Mouse (Mus musculus) Patski (cell line): Measurements from ENCODE around the gene Zdhhc14. TPM values are rescaled to one million over a fixed set of nuclear protein-coding genes. Genes with fewer than 3 reads are reported as not detected.
A peak's percentile ranks its signal among the peaks of the same experiment; 100 is the strongest.

Source experiments
- ATAC-seq: fragments of 100-300 bp; one replicate; pipeline ENCODE4 v1.8.0; 2021
- CTCF ChIA-PET: fragments of 350-600 bp; sonication (Branson Sonifier 250); formaldehyde crosslinking; loops from one replicate; lab custom pipeline; 2022; ENCODE audit warnings: inconsistent platforms; lab: Charles Lee
- POLR2A ChIA-PET: fragments of 350-600 bp; sonication (Branson Sonifier 250); formaldehyde crosslinking; loops from one replicate; lab custom pipeline; 2022; ENCODE audit warnings: antibody characterized with exemption, inconsistent platforms; lab: Charles Lee
- DNase-seq: peaks from one replicate; pipeline ENCODE4 v3.0.0-alpha.2; 2011; ENCODE audit warnings: low read depth, low spot score
- H3K27me3 ChIP-seq: fragments of 371-371 bp; one replicate; pipeline ENCODE4 v1.5.1; 2021
- CTCF ChIP-seq: fragments of 100-300 bp; IDR thresholded peaks from one replicate; pipeline ENCODE4 v1.5.1; 2021
- in situ Hi-C: fragments of 300-500 bp; cut with MboI; formaldehyde crosslinking; loops from 3 replicates; pipeline ENCODE4 v1.11.1; 2018; ENCODE audit warnings: low pct_unique_long_range_greater_than_20kb, mixed read lengths
- polyA plus RNA-seq: library from polyadenylated mRNA; unstranded; gene quantifications from one replicate; pipeline ENCODE4 v1.2.3, GENCODE M21; 2021

Zdhhc14 gene
- polyA plus RNA-seq, 1 experiment from 2014 or later = 2.4 TPM

DNA sequence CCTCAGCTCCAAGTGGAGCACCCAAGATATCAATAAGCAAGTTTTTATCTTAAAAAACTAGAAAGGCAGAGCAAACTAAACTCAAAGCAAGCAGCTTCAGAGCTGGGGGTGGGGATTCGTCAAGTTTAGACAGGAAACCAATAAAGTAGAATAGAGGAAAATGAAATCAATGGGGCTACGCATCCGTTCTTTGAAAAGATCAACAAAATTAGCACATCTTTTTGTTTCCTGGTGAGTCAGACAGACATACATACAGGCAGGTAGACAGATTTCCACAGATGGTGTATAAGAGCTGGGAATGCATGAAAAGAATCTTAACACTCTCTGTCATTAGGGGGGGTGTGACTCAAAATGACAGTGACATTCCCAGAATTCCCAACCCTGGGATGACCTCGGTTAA lies 159.2 kb downstream of the Zdhhc14 start:
- no peak for TF ChIP-seq CTCF
- in situ Hi-C loops = no loop called here
- H3K27me3 ChIP-seq = no peaks in the 10 kb centered on the region
- no peak for DNase-seq
- ChIA-PET CTCF (no interaction called here), POLR2A (no interaction called here)
- no peak for ATAC-seq

DNA sequence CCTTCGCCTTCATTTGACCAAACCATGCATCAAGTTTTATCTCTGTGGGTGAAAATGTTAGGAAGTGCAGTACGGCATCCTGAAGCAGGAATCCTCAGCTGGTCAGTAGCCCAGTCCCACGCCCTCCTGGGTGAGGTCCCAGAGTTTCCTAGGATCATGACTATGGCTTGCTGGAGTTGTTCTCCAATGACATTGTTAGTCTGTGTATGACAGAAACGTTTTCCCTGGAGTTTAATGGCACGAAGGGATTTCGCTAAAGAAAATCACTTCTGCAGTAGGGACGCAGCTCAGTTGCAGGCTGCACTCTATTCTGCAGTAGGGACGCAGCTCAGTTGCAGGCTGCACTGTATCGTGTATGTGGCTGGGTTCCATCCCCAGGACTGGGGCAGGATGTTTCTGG lies 161.6 kb downstream of the Zdhhc14 start:
- in situ Hi-C loops = no loop called here
- TF ChIP-seq CTCF = no peak
- no peaks in the 10 kb centered on the region for H3K27me3 ChIP-seq
- CTCF ChIA-PET = no interaction called here
- POLR2A ChIA-PET = no interaction called here
- no peak for DNase-seq
- no peak for ATAC-seq

DNA sequence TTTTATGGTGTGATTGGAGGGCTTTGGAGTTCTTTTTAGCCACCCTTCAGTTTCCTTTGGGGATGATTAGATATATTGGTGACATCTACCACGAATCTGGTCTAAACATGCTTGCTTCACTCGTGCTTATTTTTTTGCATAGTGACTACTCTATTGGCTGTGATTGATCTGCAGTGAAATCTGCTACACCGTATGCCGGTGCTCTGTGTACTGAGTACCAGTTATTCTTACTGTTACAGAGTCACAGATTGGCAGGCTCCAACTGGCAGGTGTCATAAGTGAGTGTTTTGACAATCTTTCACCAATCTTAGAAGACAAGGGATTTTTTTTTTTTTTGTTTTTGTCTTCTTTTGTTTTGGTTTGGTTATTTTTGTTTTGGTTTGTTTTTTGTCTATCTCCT lies 163.2 kb downstream of the Zdhhc14 start:
- POLR2A ChIA-PET = no interaction called here
- DNase-seq (no peak), ATAC-seq (no peak)
- CTCF ChIA-PET = no interaction called here
- no peak for TF ChIP-seq CTCF
- no peaks in the 10 kb centered on the region for H3K27me3 ChIP-seq
- in situ Hi-C loops = no loop called here

DNA sequence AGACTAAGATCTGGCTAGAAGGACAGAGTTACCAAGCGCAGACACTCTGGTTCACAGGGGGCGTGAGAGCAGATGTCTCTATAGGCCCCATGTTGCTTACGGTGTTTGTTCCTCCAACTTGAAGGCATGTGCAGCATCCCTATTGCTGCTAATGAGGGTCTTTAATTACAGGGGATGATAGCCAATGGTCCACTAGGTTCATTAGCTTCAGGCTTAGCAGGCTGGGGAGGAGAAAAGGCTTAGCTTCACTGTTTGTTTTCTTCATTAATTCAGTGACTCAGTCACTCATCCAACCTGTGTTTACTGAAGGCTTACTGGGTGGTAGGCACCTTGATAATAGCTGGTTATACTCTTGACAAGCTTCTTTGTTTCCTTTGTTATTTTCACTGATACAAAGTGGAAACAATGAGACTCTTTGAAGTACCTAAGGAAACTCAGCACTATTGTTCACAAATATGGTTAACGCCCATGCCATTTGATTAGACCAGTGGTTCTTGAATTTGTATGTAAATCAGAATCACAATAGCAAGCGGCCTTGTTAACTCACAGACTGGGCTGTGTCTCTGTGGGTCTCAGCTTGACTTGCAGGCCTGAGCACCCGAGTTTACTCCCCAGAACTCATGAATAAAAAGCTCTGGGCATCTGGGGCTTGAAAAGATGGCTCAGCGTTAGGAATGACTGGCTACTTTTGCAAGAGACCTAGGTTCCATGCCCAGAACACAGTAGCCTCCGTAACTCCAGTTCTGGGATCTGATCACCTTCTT lies 168.1 kb downstream of the Zdhhc14 start:
- in situ Hi-C loops = no loop called here
- ChIA-PET POLR2A (no interaction called here), CTCF (no interaction called here)
- no peak for TF ChIP-seq CTCF
- no peaks in the 10 kb centered on the region for H3K27me3 ChIP-seq
- DNase-seq (no peak), ATAC-seq (no peak)

DNA sequence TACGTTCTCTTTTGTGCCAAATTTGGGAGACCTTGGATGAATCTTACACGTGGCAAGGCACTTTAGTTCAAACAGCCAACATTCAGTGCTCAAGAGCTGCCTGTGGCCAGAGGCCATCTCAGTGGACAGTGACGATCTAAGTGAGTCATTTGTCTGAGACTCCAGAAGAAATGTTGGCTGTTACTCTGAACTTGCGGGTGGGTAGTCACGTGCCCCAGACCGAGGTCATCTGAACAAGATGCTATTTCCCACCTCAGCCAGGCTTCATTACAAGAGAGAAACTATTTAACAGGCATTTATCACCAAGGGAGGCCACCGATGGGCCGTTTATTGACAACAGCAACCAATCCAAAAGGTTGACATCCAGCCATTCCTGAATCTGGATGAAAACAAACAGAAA lies 174.3 kb downstream of the Zdhhc14 start:
- POLR2A ChIA-PET = no interaction called here

DNA sequence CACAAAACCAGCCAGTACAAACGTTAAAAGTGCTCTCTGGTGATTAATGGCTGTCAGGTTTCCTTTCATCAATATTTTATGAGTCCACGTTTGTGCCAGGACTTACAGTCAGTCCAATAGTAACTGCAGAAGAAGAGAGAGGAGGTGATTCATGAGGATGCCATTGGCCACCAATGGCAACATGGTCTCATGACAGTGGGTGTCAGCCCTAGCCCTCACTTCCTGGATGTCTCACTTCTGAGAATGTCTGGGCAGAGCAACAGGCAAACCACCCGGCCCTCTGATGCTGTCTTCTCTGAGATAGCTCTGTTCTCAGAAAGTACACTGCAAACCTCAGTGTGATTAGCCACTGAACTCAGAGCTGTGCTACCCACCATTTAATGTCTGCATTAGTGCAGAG lies 176.1 kb downstream of the Zdhhc14 start:
- in situ Hi-C loops = no loop called here
- CTCF ChIA-PET = no interaction called here
- POLR2A ChIA-PET = interaction anchor here (0.5 kb wide), 1 partner anchor 663 kb away, joined by 3 read pairs; no protein-coding TSS in a partner anchor
- H3K27me3 ChIP-seq = no peaks in the 10 kb centered on the region
- DNase-seq (no peak), ATAC-seq (no peak)
- no peak for TF ChIP-seq CTCF

More for the DNA sequence above, 174.3 kb downstream of the Zdhhc14 start:
- ATAC-seq = no peak
- DNase-seq = no peak
- no peaks in the 10 kb centered on the region for H3K27me3 ChIP-seq
- CTCF ChIA-PET = no interaction called here
- in situ Hi-C loops = no loop called here
- TF ChIP-seq CTCF = no peak

DNA sequence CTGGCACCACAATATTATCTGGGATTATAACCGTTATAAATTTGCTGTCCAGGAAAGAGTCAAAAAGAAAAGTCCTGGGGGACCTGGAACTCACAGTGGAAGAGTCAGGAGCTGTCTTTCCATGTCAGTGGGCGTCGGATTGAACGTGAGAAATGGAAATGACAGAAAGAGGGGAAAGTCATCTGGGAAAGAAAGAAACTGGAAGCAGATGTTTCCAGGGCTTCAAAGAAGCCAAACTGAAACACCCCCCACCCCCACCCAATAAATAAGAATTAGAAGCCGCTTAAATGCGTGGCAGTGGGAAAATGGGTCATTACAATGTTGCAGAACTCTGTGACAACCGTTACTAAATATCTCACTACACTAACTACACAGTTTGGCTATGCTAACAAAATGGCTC lies 176.6 kb downstream of the Zdhhc14 start:
- no peak for DNase-seq
- POLR2A ChIA-PET = no interaction called here
- no peak for TF ChIP-seq CTCF
- ATAC-seq = no peak
- CTCF ChIA-PET = no interaction called here
- no peaks in the 10 kb centered on the region for H3K27me3 ChIP-seq
- in situ Hi-C loops = no loop called here

DNA sequence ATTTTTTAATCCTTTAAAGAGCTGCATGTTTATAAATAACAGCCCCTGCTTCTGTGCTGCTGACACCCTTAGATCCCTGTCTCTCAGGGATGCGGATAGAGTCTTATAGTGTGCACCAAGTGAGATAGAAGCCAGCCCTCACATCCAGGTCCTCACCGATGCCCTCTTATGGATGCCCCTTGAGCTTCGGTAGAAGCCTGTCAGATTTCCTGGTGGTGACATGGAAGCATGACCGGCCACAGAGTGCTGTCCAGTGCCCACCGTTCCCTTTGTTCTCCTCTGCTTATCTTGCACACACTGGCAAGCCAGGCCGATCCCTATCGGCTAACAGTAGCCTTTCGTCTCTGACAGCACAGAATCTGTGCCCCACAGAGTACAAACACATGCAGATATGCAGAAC lies 183.6 kb downstream of the Zdhhc14 start:
- no peak for DNase-seq
- CTCF ChIA-PET = no interaction called here
- TF ChIP-seq CTCF = no peak
- no peaks in the 10 kb centered on the region for H3K27me3 ChIP-seq
- POLR2A ChIA-PET = no interaction called here
- in situ Hi-C loops = no loop called here
- ATAC-seq = no peak

DNA sequence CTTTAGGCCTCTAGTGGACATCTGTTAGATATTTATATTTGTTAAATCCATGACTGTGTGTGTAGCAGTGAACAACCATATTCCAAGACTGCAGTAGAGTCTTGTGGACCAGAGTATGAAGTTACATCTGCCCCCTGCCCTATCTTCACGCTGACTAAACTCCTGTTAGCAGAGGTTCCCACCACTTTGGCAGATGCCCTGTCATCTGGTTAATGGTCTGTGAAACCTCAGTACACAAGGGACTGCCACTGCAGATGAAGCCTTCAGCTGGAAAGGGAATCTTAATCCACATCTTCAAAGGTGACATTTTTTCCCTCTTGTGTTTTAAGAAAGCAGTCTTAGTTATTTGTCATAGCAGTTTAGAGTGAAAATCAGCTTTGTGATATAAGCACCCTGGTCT lies 187.0 kb downstream of the Zdhhc14 start:
- POLR2A ChIA-PET = interaction anchor here (1.4 kb wide), 1 partner anchor 10 kb away, joined by 7 read pairs; no protein-coding TSS in a partner anchor
- DNase-seq = peak; percentile 27
- peak; percentile 21 for ATAC-seq
- in situ Hi-C loops = no loop called here
- CTCF ChIA-PET = interaction anchor here (1.5 kb wide), 1 partner anchor 36 kb away, joined by 3 read pairs; no protein-coding TSS in a partner anchor
- no peak for TF ChIP-seq CTCF
- no peaks in the 10 kb centered on the region for H3K27me3 ChIP-seq

DNA sequence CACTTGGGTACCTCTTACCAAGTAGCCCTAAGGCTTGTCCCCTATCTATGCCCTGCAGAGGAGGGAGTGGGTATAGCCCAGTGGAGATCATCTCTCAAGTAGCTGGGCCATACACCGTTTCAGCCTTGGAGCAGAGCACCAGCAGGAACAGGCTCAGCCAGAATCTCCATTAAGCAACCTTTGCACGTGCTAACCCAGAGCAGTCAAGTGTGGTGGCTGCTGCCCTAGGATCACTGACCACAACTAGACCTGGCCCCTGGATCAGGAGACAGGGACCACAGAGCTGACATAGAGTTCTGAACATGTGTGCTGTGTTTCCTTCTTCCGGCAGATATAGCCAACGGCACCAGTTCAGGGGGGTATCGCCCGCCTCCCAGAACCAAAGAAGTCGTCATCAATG lies 193.0 kb downstream of the Zdhhc14 start:
- POLR2A ChIA-PET = no interaction called here
- no peak for DNase-seq
- CTCF ChIA-PET = no interaction called here
- in situ Hi-C loops = no loop called here
- no peak for TF ChIP-seq CTCF
- ATAC-seq = no peak
- H3K27me3 ChIP-seq = no peaks in the 10 kb centered on the region

DNA sequence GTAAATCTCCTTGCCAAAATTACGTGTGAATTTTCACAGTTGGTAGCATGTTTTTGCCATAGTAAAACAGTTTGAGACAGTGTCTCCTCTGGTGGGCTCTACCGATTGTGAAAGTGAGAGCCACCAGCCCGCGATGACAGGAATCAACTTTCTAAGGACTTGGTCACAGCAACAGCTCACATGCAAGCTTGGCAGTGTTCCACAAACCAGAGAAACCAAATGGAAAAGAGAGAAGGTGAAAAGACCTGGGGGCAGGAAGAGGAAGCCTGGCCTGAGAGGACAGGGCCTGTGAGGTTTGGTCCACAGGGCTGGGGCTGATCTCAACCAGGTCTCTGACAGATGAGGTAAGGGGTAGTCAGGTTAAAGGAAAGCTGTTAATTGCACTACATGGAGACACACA lies 195.5 kb downstream of the Zdhhc14 start:
- no peak for DNase-seq
- in situ Hi-C loops = no loop called here

More for the DNA sequence above, 195.5 kb downstream of the Zdhhc14 start:
- H3K27me3 ChIP-seq = no peaks in the 10 kb centered on the region
- ATAC-seq = no peak
- POLR2A ChIA-PET = interaction anchor here (1.1 kb wide), 1 partner anchor 13 kb away, joined by 4 read pairs; no protein-coding TSS in a partner anchor
- CTCF ChIA-PET = interaction anchor here (1.4 to 1.6 kb wide), 3 partner anchors 10 to 15 kb away, joined by 3 to 5 read pairs (median 3); no protein-coding TSS in a partner anchor
- TF ChIP-seq CTCF = no peak
